Mouse (Mus musculus) cerebellum, postnatal 10 days (tissue): ENCODE measurements at regions not wholly inside any gene's neighbourhood (a gene's known extent, or its start where the extent isn't known, plus 50 kb on each side); places are given as distances from the start of the nearest gene placed in this dataset.

Experiments used
- DNase-seq, 2 experiments: peaks; one replicate each; pipeline ENCODE4 v3.0.0; 2021; ENCODE audit warnings: mixed read lengths in 2 of 2

- no peak for DNase-seq
Observed at GRCm38 (mm10) chr14:29876668-29877067, 91.4 kb upstream of the Selenok start.

- no peak for DNase-seq
Observed at GRCm38 (mm10) chr14:29877671-29878422, 90.3 kb upstream of the Selenok start.

GRCm38 (mm10) chr14:29878423-29878800 lies 89.7 kb upstream of the Selenok start:
- DNase-seq = no peak

GRCm38 (mm10) chr14:29879283-29879682 lies 88.8 kb upstream of the Selenok start:
- no peak for DNase-seq

GRCm38 (mm10) chr14:29882666-29883344 lies 85.3 kb upstream of the Selenok start:
- no peak for DNase-seq

- peak; percentile 92 to 94 for DNase-seq
Observed at GRCm38 (mm10) chr14:29895332-29895988, 72.6 kb upstream of the Selenok start.

- peak; percentile 31 to 34 for DNase-seq
Observed at GRCm38 (mm10) chr14:29895989-29896675, 72.0 kb upstream of the Selenok start.

- DNase-seq = peak; percentile 71 to 78
Observed at GRCm38 (mm10) chr14:29900931-29901330, 67.2 kb upstream of the Selenok start.

GRCm38 (mm10) chr14:29903574-29903973 lies 64.5 kb upstream of the Selenok start:
- DNase-seq = no peak

- peak; percentile 28 to 30 for DNase-seq
Observed at GRCm38 (mm10) chr14:29904856-29905255, 63.3 kb upstream of the Selenok start.

GRCm38 (mm10) chr14:29909741-29910140 lies 58.4 kb upstream of the Selenok start:
- DNase-seq = no peak
